12 mouse cellular contexts compared by ENCODE assay signal in genomic region chr13:54748721-54749060, GRCm38 (mm10). TPM values are rescaled to one million over a fixed set of nuclear protein-coding genes. Genes with fewer than 3 reads are reported as not detected.
DNase-seq lines count a peak whose midpoint lies in the region; ATAC-seq and TF ChIP-seq lines count a peak whose summit lies in the region.
"Had no signal": no experiment of that assay in that cellular context is flagged by ENCODE, and none has a peak within 500 bp of the region (broad histone marks: within the 10 kb centered on the region; RNA-seq: fewer than 3 reads in every experiment).

No protein-coding gene starts in this region.

- peaks cover 95% of the 10 kb centered on the region for H3K27me3 ChIP-seq in heart, embryonic 12.5 days (replicated peaks)
- peaks cover 5% of the 10 kb centered on the region; the same call in 1 of the 2 replicates for H3K27me3 ChIP-seq in forebrain, embryonic 15.5 days
- H3K27me3 ChIP-seq in midbrain, embryonic 10.5 days (ENCODE audit: low read depth, poor library complexity, severe bottlenecking): peaks cover 57% of the 10 kb centered on the region

- no peak for TF ChIP-seq CTCF in brain, embryonic 14.5 days (IDR thresholded peaks at IDR 0.05; ENCODE audit: borderline replicate concordance, extremely low read depth, insufficient read depth, insufficient read length)

- no peak overlapping the region for H3K4me3 ChIP-seq in heart, embryonic 12.5 days
- H3K4me3 ChIP-seq in forebrain, embryonic 15.5 days: peak overlapping the region; percentile 77
- peak overlapping the region; percentile 75 for H3K4me3 ChIP-seq in midbrain, embryonic 10.5 days

- TF ChIP-seq POLR2A in brain, embryonic 14.5 days (IDR thresholded peaks at IDR 0.05; ENCODE audit: borderline replicate concordance, extremely low read depth, insufficient read depth, insufficient read length, poor library complexity, severe bottlenecking): no peak

- H3K4me1 ChIP-seq in heart, embryonic 12.5 days (replicated peaks): peaks cover 15% of the 10 kb centered on the region; the same call in 1 of the 2 replicates
- H3K4me1 ChIP-seq in forebrain, embryonic 15.5 days: peaks cover 63% of the 10 kb centered on the region
- peaks cover 44% of the 10 kb centered on the region for H3K4me1 ChIP-seq in midbrain, embryonic 10.5 days

- no peaks in the 10 kb centered on the region for H3K36me3 ChIP-seq in heart, embryonic 12.5 days
- H3K36me3 ChIP-seq in forebrain, embryonic 15.5 days: 0 out of 2 replicates have a peak, but pooled peaks cover 4% of the 10 kb centered on the region
- H3K36me3 ChIP-seq in midbrain, embryonic 10.5 days: 0 out of 2 replicates have a peak, but pooled peaks cover 7% of the 10 kb centered on the region
- H3K36me3 ChIP-seq: liver, embryonic 15.5 days had no signal

- no peak for DNase-seq in heart, adult 11 months
- DNase-seq in brain, embryonic 14.5 days (ENCODE audit: low read depth): peak; percentile 42
- no peak for DNase-seq in midbrain, embryonic 10.5 days (ENCODE audit: low spot score)
- DNase-seq in testis, postnatal 10 days (ENCODE audit: low spot score): no peak
- DNase-seq in MN1 (ENCODE audit: low spot score): no peak
- DNase-seq: gastrocnemius, adult 2 months had no signal

- peak overlapping the region; percentile 89 for H3K4me2 ChIP-seq in heart, embryonic 12.5 days
- peak overlapping the region; percentile 69 for H3K4me2 ChIP-seq in forebrain, embryonic 15.5 days (replicated peaks)

- no peak overlapping the region for H3K9ac ChIP-seq in heart, embryonic 12.5 days
- peak overlapping the region; percentile 76 for H3K9ac ChIP-seq in forebrain, embryonic 15.5 days (replicated peaks)
- H3K9ac ChIP-seq: liver, embryonic 15.5 days had no signal

- H3K9me3 ChIP-seq in heart, embryonic 12.5 days (replicated peaks): no peaks in the 10 kb centered on the region
- H3K9me3 ChIP-seq in forebrain, embryonic 15.5 days: no peaks in the 10 kb centered on the region
- H3K9me3 ChIP-seq in midbrain, embryonic 10.5 days (replicated peaks): no peaks in the 10 kb centered on the region
- H3K9me3 ChIP-seq: liver, embryonic 15.5 days had no signal

- ATAC-seq in heart, embryonic 12.5 days (ENCODE audit: insufficient number of reproducible peaks, low FRiP score): no peak
- ATAC-seq in forebrain, embryonic 15.5 days (replicated peaks): peak; percentile 24
- ATAC-seq in erythroid progenitor cell, adult 5-6 weeks (replicated peaks; ENCODE audit: low FRiP score, poor library complexity, severe bottlenecking): no peak

- no peak overlapping the region for H3K27ac ChIP-seq in heart, embryonic 12.5 days (ENCODE audit: poor library complexity, severe bottlenecking)
- peak overlapping the region; percentile 91 for H3K27ac ChIP-seq in forebrain, embryonic 15.5 days (replicated peaks)
- peak overlapping the region; percentile 87 for H3K27ac ChIP-seq in midbrain, embryonic 10.5 days (replicated peaks)
- H3K27ac ChIP-seq: gastrocnemius, adult 2 months; kidney, postnatal 0 days; liver, embryonic 15.5 days had no signal

- 53% methylated on average over 10 of the region's 10 CpGs for WGBS in heart, embryonic 12.5 days
- WGBS in forebrain, embryonic 15.5 days: 25% methylated on average over 10 of the region's 10 CpGs
- 48% methylated on average over 10 of the region's 10 CpGs for WGBS in midbrain, embryonic 10.5 days

RNA-seq across cellular contexts. Expression of gene Gprin1, which starts 1.0 kb away (rescaled TPM):
- 0.22 and 0.27 TPM in 2 replicates for polyA plus RNA-seq in heart, embryonic 12.5 days (2016; fragmentation: Nextera tagmentation; extraction: Ambion mirVana)
- 77.7 and 109 TPM in 2 replicates for polyA plus RNA-seq in brain, embryonic 14.5 days (2012; rRNA removed)
- polyA plus RNA-seq in forebrain, embryonic 15.5 days (2015; fragmentation: Nextera tagmentation; extraction: Ambion mirVana): 15.6 and 22.5 TPM in 2 replicates
- polyA plus RNA-seq in midbrain, embryonic 10.5 days (2016; fragmentation: Nextera tagmentation; extraction: Ambion mirVana): 0.88 and 1.1 TPM in 2 replicates
- not detected in 2 replicates for total RNA-seq in erythroid progenitor cell, adult 5-6 weeks (2015; ENCODE audit: low replicate concordance)
- not detected in 2 replicates for total RNA-seq in erythroid progenitor cell, adult 5-6 weeks (2017; ENCODE audit: low replicate concordance)
- total RNA-seq: gastrocnemius, adult 2 months had no signal

RNA-seq across cellular contexts. Expression of gene Sncb, which starts 17.7 kb away (rescaled TPM):
- polyA plus RNA-seq in heart, embryonic 12.5 days (2016; fragmentation: Nextera tagmentation; extraction: Ambion mirVana): 0.18 and 0.37 TPM in 2 replicates
- polyA plus RNA-seq in brain, embryonic 14.5 days (2012; rRNA removed): 45.8 and 73.6 TPM in 2 replicates
- 23.3 and 25.0 TPM in 2 replicates for polyA plus RNA-seq in forebrain, embryonic 15.5 days (2015; fragmentation: Nextera tagmentation; extraction: Ambion mirVana)
- 1.5 TPM in 2 replicates for polyA plus RNA-seq in midbrain, embryonic 10.5 days (2016; fragmentation: Nextera tagmentation; extraction: Ambion mirVana)
- total RNA-seq in erythroid progenitor cell, adult 5-6 weeks (2015; ENCODE audit: low replicate concordance): not detected in 2 replicates
- total RNA-seq in erythroid progenitor cell, adult 5-6 weeks (2017; ENCODE audit: low replicate concordance): not detected in 2 replicates
- total RNA-seq: gastrocnemius, adult 2 months had no signal
- polyA plus RNA-seq: C2C12; kidney, postnatal 0 days; liver, embryonic 15.5 days had no signal

RNA-seq across cellular contexts. Expression of gene Eif4e1b, which starts 35.1 kb away (rescaled TPM):
- not detected in 2 replicates for polyA plus RNA-seq in heart, embryonic 12.5 days (2016; fragmentation: Nextera tagmentation; extraction: Ambion mirVana)
- not detected in 2 replicates for polyA plus RNA-seq in brain, embryonic 14.5 days (2012; rRNA removed)
- not detected in 2 replicates for polyA plus RNA-seq in forebrain, embryonic 15.5 days (2015; fragmentation: Nextera tagmentation; extraction: Ambion mirVana)
- polyA plus RNA-seq in midbrain, embryonic 10.5 days (2016; fragmentation: Nextera tagmentation; extraction: Ambion mirVana): not detected in 2 replicates
- total RNA-seq in erythroid progenitor cell, adult 5-6 weeks (2015; ENCODE audit: low replicate concordance): not detected in 2 replicates
- total RNA-seq in erythroid progenitor cell, adult 5-6 weeks (2017; ENCODE audit: low replicate concordance): not detected in 2 replicates
- total RNA-seq: gastrocnemius, adult 2 months had no signal
- polyA plus RNA-seq: C2C12; kidney, postnatal 0 days; liver, embryonic 15.5 days had no signal

RNA-seq across cellular contexts. Expression of gene Tspan17, which starts 40.5 kb away (rescaled TPM):
- polyA plus RNA-seq in heart, embryonic 12.5 days (2016; fragmentation: Nextera tagmentation; extraction: Ambion mirVana): 3.1 and 5.8 TPM in 2 replicates
- polyA plus RNA-seq in brain, embryonic 14.5 days (2012; rRNA removed): 14.4 and 23.1 TPM in 2 replicates
- polyA plus RNA-seq in forebrain, embryonic 15.5 days (2015; fragmentation: Nextera tagmentation; extraction: Ambion mirVana): 20.5 and 22.9 TPM in 2 replicates
- 12.9 and 20.6 TPM in 2 replicates for polyA plus RNA-seq in midbrain, embryonic 10.5 days (2016; fragmentation: Nextera tagmentation; extraction: Ambion mirVana)
- not detected in 2 replicates for total RNA-seq in erythroid progenitor cell, adult 5-6 weeks (2015; ENCODE audit: low replicate concordance)
- total RNA-seq in erythroid progenitor cell, adult 5-6 weeks (2017; ENCODE audit: low replicate concordance): 6.3 TPM in 1 of 2 replicates, not detected in the other

RNA-seq across cellular contexts. Expression of gene Cdhr2, which starts 47.4 kb away (rescaled TPM):
- 0.04 and 0.18 TPM in 2 replicates for polyA plus RNA-seq in heart, embryonic 12.5 days (2016; fragmentation: Nextera tagmentation; extraction: Ambion mirVana)
- 0.05 and 0.16 TPM in 2 replicates for polyA plus RNA-seq in brain, embryonic 14.5 days (2012; rRNA removed)
- polyA plus RNA-seq in forebrain, embryonic 15.5 days (2015; fragmentation: Nextera tagmentation; extraction: Ambion mirVana): 0.05 and 0.29 TPM in 2 replicates
- polyA plus RNA-seq in midbrain, embryonic 10.5 days (2016; fragmentation: Nextera tagmentation; extraction: Ambion mirVana): not detected in 2 replicates
- total RNA-seq in erythroid progenitor cell, adult 5-6 weeks (2015; ENCODE audit: low replicate concordance): not detected in 2 replicates
- total RNA-seq in erythroid progenitor cell, adult 5-6 weeks (2017; ENCODE audit: low replicate concordance): not detected in 2 replicates
- total RNA-seq: gastrocnemius, adult 2 months had no signal
